Mouse (Mus musculus) kidney, adult 2 months (tissue): ENCODE measurements around the gene Pds5a.

Source experiments
- CTCF ChIP-seq: fragments of 200-500 bp; conservative IDR thresholded peaks from 2 replicates; pipeline ENCODE4 v1.5.1; 2011; ENCODE audit warnings: low read depth, mild to moderate bottlenecking, control low read depth, low read length, moderate library complexity, mixed read lengths; ENCODE audit not compliant: insufficient read depth, insufficient read length
- POLR2A ChIP-seq: fragments of 200-500 bp; IDR thresholded peaks from one replicate; pipeline ENCODE4 v1.6.1; 2011; ENCODE audit warnings: low read depth, low read length, control low read depth

DNA sequence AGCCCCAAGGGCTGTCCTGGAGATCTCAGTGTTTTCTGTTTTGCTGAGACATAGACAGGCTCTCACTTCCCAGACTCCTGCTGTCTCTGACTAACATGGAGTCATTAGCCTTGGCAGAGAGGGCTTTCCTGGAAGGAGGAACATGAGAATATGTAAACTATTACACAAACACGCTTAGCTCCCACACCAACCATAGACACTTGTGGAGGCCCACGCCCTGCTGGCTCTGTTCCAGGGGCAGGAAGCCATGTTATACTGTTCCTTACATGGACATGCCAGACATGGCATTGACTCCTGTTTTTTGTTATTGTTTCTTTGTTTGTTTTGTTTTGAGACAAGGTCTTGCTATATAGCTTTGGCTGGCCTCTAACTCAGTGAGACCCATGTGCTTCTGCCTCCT is 37.5 kb upstream of the Pds5a start:
- no peak for TF ChIP-seq CTCF
- TF ChIP-seq POLR2A, result no peak
